Mouse (Mus musculus) lung, adult 2 months (tissue): ENCODE data around the gene Ppm1j. TPM values are rescaled to one million over a fixed set of nuclear protein-coding genes. Genes with fewer than 3 reads are reported as not detected.

Experiments
- DNase-seq: peaks from one replicate; pipeline ENCODE4 v3.0.0; 2022
- H3K4me1 ChIP-seq: fragments of 200-500 bp; 2 replicates; pipeline ENCODE4 v1.6.1; 2011; ENCODE audit warnings: low read length; ENCODE audit not compliant: control insufficient read depth, insufficient read depth
- H3K4me3 ChIP-seq: fragments of 200-500 bp; replicated peaks from 2 replicates; pipeline ENCODE3; 2011; ENCODE audit warnings: low read depth, mild to moderate bottlenecking, control low read depth, low read length; ENCODE audit errors: extremely low read depth
- CTCF ChIP-seq: fragments of 200-500 bp; IDR thresholded peaks from 2 replicates; pipeline ENCODE4 v1.5.1; 2011; ENCODE audit warnings: mild to moderate bottlenecking, low read length, control low read depth; ENCODE audit not compliant: insufficient read depth
- POLR2A ChIP-seq: fragments of 200-500 bp; IDR thresholded peaks from 2 replicates; pipeline ENCODE4 v1.6.1; 2011; ENCODE audit warnings: low read depth, mild to moderate bottlenecking, control low read depth, low read length, borderline replicate concordance; ENCODE audit errors: extremely low read depth
- WGBS: fragments of 180-500 bp; shearing (Covaris S2); methylation state at CpG from one replicate; pipeline ENCODE4 v1.1.7; 2018; 5-methylcytosine and 5-hydroxymethylcytosine counted together
- polyA plus RNA-seq: library from polyadenylated mRNA; depleted of rRNA; stranded (reverse); fragments of >200 nt; gene quantifications from 2 replicates; pipeline ENCODE4 v1.2.3, GENCODE M21; 2012

The Ppm1j gene
- polyA plus RNA-seq, 1 experiment = 8.0 TPM

GRCm38 (mm10) chr3:104782061-104782681, 1.3 kb downstream of the Ppm1j start:
- no peak for DNase-seq
- H3K4me3 ChIP-seq = peak overlapping the region; percentile 49
- TF ChIP-seq POLR2A (no peak), CTCF (no peak)
- 22% methylated on average over 12 of the region's 12 CpGs for WGBS
- peaks cover 26% of the 10 kb centered on the region for H3K4me1 ChIP-seq

GRCm38 (mm10) chr3:104783971-104784500, 3.2 kb downstream of the Ppm1j start:
- H3K4me1 ChIP-seq = peaks cover 24% of the 10 kb centered on the region
- TF ChIP-seq POLR2A (no peak), CTCF (no peak)
- H3K4me3 ChIP-seq = no peak overlapping the region
- no peak for DNase-seq
- 43% methylated on average over 14 of the region's 14 CpGs for WGBS

- Histone ChIP-seq H3K4me1 (peaks cover 24% of the 10 kb centered on the region), H3K4me3 (no peak overlapping the region)
- WGBS = 97% methylated on average over 6 of the region's 6 CpGs
- no peak for DNase-seq
- TF ChIP-seq POLR2A (no peak), CTCF (no peak)
Measured at GRCm38 (mm10) chr3:104785284-104785683, 4.4 kb downstream of the Ppm1j start.

DNA sequence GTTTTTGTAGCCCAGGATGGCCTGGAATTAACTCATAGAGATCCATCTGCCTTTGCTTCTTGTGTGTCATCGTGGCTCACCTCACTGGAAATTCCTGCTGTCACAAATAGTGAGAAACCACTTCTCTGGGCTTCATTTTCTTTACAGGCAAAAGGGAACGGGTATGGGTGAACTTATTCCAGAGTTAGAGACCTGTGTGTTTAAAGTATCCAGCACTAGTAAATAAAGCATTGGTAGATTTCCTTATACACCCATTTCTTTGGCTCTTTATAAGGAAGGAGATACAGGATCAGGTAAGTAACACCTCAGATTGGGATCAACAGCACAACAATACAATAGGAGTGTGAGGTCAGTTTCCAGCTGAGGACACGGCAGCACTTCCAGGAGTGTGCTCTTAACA, 7.2 kb downstream of the Ppm1j start, which contains the start of gene Rhoc:
Rhoc (plus strand) TSS at position 301 of the 400 bp plus-strand sequence.
- DNase-seq = no peak
- no peak for TF ChIP-seq POLR2A
- TF ChIP-seq CTCF = no peak
- WGBS = 22% methylated on average over 3 of the region's 3 CpGs
- peak within 1 kb of the TSS; percentile 70 for H3K4me3 ChIP-seq
- H3K4me1 ChIP-seq = peaks cover 12% of the 10 kb centered on the region

- H3K4me3 ChIP-seq = peak overlapping the region; percentile 70
- peak; percentile 88 for DNase-seq
- TF ChIP-seq CTCF (peak; percentile 72), POLR2A (peak; percentile 60; the same call in 1 of the 2 replicates)
- H3K4me1 ChIP-seq = peaks cover 12% of the 10 kb centered on the region
- under 1% methylated on average over 52 of the region's 52 CpGs for WGBS
Measured at GRCm38 (mm10) chr3:104788561-104789311, 7.9 kb downstream of the Ppm1j start.

DNA sequence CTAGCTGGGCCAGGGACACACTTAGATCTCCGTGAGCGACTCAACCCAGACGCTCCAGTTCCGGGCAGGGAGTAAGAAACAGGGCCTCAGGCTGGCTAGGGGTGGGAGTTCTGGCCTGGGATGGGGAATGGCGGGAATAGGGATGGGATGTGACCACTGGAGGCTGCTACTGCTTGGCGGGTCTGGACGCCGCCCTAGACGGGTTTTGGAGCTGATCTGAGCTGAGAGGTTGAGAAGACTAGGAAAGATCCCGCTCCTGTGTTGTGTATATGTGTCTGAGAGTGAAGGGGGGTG, 8.4 kb downstream of the Ppm1j start:
- TF ChIP-seq POLR2A (no peak), CTCF (no peak)
- Histone ChIP-seq H3K4me1 (peaks cover 16% of the 10 kb centered on the region), H3K4me3 (peak overlapping the region; percentile 70)
- 8% methylated on average over 10 of the region's 10 CpGs for WGBS
- no peak for DNase-seq

- DNase-seq = no peak
- H3K4me1 ChIP-seq = peaks cover 18% of the 10 kb centered on the region
- peak overlapping the region; percentile 70 for H3K4me3 ChIP-seq
- TF ChIP-seq POLR2A (no peak), CTCF (no peak)
- WGBS = 30% methylated on average over 13 of the region's 13 CpGs
Measured at GRCm38 (mm10) chr3:104789822-104790221, 9.0 kb downstream of the Ppm1j start.

DNA sequence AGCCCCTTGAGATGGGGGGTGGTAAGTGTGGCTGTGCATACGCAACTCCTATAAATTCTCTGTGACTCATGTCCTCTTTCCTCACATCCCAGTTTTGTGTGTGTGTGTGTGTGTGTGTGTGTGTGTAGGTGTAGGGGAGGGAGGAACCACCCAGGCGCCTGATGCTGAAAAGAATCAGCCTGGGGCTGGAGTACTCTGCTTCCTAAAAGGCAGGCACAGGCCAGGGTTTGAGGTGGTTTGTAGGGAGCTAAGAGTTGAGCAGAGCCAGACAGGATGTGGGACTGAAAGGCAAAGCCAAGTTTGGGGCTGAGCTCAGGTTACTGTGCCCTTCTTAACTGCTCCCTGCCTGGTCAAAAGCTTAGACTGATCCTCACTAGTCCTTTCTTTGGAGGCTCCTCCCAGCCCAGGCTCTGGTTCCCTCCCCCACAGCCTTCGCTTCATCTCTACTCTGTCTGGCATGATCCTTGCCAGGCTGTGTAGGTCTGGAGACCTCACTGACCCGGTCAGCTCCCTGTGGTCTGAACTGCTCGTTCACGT, 9.6 kb downstream of the Ppm1j start:
- Histone ChIP-seq H3K4me3 (peak overlapping the region; percentile 15), H3K4me1 (peaks cover 18% of the 10 kb centered on the region)
- no peak for DNase-seq
- peak; percentile 16; the same call in 1 of the 2 replicates for TF ChIP-seq POLR2A
- no peak for TF ChIP-seq CTCF
- 17% methylated on average over 6 of the region's 6 CpGs for WGBS

DNA sequence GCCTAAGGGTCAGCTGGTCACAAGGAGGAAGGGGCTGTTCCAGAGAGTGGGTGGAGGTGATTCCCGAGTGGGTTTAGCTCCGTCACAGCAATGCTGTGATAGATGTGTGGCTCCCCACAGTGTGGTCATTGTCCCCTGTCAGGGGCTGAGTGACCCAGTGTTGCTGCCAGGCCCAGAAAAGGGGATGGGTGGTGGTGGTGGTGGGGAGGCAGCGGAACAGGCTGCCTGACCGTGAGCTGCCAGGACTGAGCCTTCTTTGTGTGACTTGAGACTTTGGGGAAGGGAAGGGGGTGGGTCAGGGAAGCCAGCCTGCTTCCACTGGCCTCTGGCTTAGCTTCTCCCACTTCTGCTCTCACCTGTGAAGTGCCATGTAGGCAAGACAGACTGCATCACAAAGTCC, 10.2 kb downstream of the Ppm1j start:
- no peak for TF ChIP-seq CTCF
- TF ChIP-seq POLR2A = no peak
- WGBS = 27% methylated on average over 4 of the region's 4 CpGs
- Histone ChIP-seq H3K4me3 (no peak overlapping the region), H3K4me1 (peaks cover 18% of the 10 kb centered on the region)
- DNase-seq = no peak

DNA sequence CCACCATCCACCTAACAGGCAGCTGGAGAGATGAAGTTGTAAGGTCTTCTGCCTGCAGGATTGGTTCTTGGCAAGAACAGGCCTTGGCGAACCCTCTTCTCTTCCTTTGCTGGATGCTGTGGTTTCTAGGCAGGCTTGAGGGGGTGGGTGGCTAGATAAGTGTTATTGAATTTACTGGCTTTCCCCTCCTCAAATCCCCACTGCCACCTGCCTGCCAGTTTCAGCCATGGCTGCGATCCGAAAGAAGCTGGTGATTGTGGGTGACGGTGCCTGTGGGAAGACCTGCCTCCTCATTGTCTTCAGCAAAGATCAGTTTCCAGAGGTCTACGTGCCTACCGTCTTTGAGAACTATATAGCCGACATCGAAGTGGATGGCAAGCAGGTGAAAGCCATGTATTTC, 10.8 kb downstream of the Ppm1j start:
- WGBS = 82% methylated on average over 8 of the region's 8 CpGs
- DNase-seq = no peak
- H3K4me3 ChIP-seq = no peak overlapping the region
- peaks cover 18% of the 10 kb centered on the region for H3K4me1 ChIP-seq
- TF ChIP-seq CTCF (no peak), POLR2A (no peak)
